Mouse (Mus musculus) right cerebral cortex, postnatal 25 days (tissue): ENCODE results near the gene Ttc24.
A peak's percentile ranks its signal among the peaks of the same experiment; 100 is the strongest.

Experiments used
- DNase-seq: peaks from one replicate; pipeline ENCODE4 v3.0.0; 2022

The Ttc24 gene

DNA sequence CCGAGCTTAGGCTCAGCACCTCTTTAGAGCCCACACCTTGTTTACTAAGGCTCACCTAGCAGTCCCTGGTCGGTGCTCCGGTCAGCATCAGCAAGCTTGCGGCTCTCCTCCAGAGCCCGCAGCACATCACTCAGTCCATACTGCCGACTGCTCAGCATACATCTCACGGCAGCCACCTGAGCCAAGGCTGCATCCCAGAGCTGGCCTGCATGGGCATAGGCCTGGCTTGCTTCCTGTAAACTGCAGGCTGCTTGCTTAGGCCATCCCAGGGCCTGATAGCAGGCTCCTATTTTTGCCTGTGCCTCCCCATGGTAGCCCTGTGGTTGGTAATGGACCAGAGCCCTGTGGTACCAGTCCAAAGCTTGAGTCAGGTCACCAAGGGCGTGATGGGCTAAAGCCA, 3.3 kb downstream of the Ttc24 start:
- no peak for DNase-seq

GRCm38 (mm10) chr3:88074351-88074750, 3.8 kb downstream of the Ttc24 start:
- no peak for DNase-seq

GRCm38 (mm10) chr3:88073631-88074030, 4.5 kb downstream of the Ttc24 start:
- no peak for DNase-seq

GRCm38 (mm10) chr3:88071783-88072182, 6.3 kb downstream of the Ttc24 start:
- DNase-seq, result peak; percentile 79

DNA sequence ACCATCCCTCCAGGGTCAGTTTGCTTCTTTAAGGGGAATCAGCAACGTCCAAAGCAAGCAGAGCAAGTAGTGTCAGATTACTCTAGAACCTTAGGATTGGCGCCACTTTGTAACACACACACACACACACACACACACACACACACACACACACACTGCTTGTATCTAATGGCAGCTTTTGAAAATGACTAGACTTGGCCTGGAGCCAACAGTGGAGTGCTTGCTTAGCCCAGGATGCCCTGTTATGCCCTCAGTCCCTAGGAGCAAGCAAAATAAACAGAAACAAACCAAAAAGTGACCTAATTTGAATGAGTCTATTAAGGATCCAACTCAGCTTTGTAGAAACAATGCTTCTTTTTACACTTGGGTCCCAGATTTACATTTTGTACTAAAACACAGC, 9.7 kb downstream of the Ttc24 start:
- DNase-seq, result no peak

DNA sequence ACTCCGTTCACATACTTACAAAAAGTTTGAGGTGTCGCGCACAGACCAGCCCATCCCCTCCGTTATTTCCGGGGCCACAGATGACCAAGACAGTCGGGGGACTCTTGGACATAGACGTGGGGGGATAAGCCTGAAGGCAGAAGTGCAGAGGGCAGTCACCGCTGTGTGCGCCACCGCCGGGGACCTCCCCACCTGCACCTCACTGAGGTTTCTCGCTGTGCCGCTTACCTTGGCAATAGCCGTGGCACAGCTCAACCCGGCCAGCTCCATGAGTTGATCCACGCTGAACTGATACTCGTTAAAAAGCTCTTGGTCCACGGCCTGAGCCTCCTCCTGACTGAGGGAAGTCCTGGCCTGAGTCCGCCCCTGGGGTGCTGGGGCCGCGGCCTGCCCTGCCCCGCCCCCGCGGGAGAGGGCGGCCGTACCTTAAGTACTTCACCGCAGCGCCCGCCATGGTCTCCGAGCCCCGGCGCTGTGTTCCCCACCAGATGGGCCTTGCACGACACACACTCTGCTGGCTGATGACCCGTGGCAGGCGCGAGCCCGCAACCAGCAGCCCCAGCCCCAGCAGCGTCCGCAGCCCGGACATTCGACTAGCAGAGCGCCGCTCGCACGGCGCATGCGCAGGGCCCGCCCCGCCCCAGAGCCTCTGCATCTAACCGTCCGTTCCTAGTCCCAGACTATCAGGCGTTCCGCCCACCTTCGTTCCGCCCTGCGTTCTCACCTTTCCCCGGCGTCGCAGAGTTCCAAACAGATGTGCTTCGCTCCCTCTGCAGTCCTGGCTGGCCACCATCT, 20.0 kb downstream of the Ttc24 start, which contains the start of gene Naxe:
TSS of gene Naxe (minus strand) at position 594 of the 795 bp plus-strand sequence.
- peak; percentile 84 for DNase-seq

DNA sequence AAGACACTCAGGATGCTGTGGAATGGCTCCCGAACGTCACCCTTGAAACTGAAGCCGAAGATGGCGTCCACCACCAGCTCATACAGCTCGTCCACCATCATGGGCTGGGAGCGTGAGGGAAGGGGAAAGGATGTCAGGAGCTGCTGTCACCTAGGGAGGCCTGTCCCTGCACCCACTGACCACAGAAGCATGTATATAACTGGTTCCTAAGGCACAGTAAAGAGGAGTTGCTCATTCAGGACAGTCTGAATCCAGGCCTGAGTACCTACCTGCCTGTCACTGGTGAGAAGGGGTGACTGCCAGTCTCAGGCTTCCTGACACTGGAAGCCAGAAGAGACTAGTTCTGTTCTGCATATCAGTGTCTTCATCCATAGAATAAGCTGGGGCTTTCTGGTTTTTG, 21.1 kb downstream of the Ttc24 start:
- no peak for DNase-seq

DNA sequence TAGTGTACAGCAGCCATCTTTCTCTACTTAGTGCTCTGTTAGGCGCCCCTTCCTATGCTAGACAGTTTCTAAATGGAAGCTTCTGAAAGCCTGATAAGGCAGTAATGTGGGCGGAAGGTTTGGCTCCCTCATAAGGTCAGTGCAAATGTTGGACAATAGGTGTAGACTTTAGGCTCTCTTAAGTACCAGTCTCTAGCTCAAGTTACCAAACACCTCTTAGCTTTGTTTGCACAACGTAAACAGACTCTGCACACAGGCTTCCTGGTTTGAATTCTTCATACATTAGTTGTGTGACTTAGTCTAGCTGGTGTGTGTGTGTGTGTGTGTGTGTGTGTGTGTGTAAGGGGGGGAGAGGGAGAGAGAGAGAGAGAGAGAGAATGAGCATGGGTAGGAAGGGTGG, 28.6 kb downstream of the Ttc24 start:
- no peak for DNase-seq

GRCm38 (mm10) chr3:88042661-88043421, 35.3 kb downstream of the Ttc24 start, which contains the start of gene Gpatch4:
Gpatch4 (plus strand) TSS chr3:88043108.
- peak; percentile 79 for DNase-seq

DNA sequence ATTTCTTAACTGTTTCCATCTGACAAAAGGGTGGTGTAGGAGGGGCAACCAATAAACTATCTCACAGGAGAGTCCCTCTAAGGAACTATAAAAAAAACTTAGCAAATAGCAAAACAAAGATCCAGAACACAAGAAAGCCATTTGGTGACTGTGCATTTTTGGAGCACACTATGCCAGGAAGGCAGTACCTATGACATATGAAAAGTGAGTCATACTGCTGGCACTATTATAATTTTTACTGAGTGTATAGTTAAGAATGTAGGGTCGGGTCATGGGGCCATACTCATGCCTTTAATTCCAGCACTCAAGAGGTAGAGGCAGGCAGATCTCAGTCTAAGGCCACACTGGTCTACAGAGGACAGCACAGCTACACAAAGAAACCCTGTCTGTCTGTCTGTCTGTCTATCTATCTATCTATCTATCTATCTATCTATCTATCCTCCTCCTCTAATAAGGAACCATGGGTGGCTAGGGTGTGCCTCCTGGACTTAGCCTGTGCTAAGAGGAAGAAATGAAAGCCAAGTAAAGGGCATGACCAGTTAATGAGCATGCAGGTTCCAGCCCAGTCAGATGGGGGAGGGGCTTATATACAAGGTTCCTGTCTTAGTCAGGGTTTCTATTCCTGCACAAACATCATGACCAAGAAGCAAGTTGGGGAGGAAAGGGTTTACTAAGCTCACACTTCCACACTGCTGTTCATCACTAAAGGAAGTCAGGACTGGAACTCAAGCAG, 42.4 kb downstream of the Ttc24 start:
- DNase-seq, result no peak

- DNase-seq, result no peak
These were observed 44.6 kb downstream of the Ttc24 start for GRCm38 (mm10) chr3:88033506-88033905.

DNA sequence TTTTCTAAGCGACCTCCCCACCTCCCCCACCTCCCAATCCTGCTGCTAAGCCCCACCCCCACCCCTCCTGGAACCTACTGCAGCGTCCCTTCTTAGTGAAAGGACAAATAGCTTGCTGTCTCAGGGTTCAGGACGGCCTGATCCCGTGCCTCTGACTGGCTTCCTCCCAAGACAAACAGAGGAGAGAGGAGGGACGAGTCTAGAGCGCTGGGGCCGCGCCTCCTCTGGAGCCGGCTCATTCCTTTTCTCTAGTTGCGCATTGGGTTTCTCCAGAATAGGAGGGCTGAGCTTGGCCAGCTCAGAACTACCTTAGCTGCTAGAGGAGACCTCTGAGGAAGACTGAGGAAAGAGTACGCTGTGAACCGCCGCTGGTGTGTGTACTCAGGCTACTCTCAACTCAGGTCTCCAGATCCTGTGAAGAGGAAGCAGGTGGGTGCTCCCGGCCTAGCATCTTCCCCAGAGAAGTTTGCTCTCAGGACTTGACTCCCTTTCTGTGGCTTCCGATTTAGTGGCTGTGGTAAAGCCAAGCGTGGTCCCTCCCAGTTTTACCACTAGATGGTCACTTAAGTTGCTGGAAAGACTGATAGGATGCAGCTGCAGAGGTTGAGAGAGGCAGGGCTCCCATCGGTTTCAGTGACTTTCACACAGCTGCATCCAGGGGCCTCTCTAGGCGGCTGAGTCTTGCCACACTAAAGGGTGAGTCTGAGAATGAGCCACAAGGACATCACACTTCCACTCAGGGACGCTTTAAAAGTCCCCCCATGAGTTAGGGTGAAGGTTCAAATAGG, 47.3 kb downstream of the Ttc24 start:
- no peak for DNase-seq

DNA sequence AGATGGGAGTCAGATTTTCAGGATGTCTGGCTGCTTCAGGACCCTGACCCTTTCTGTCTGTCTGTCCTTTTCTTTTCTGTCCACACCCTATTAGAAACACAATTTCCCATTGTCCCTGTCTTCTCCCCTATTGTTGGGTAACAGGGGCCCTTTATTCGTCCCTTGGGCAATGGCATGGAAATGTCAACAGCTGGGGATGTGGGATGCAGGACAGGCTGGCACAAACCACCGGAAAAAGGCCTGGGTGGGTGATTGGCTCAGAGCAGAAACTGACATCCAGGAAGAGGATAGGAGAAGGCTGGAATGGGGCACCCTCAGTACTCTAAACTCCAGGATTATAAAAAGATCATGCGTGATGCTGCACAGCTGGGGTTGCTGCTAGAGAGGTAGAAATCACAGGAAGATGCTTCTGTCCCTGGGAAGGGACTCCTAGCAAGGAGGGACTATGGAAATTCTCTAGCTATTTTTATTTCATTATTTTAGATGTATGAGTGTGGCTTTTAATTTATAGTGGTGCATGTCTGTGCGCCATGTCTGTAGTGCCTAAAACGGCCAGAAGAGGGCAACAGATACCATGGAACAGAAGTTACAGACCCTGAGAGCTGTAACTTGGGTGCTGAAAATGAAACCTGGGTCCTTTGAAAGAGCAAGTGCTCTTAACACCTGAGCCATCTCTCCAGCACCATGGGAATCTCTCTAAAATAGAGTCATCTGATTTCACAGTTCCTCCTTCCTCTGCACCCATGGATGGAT, 50.5 kb downstream of the Ttc24 start, which contains the start of gene Hapln2:
TSS of gene Hapln2 (minus strand) at position 150 of the 753 bp plus-strand sequence.
- DNase-seq, result no peak

DNA sequence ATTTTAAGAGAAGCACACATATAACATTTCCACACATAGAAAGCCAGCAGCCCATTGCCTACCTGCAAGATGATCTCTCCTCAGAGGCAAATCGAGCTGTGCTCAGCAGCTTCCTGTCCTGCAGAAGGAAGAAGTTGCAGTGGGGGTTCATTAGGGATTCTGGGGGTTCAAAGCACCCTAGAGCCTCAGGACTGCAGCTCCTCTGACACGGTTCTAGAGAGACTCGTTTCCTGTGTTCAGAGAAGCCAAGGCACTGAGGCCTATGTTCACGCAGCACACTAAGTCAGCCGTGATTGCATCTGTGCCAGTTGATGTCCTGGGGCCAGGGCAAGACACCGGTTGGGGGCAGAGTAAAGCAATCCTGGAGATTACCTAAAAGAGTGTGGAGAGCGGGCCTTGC, 51.3 kb downstream of the Ttc24 start:
- DNase-seq, result no peak

DNA sequence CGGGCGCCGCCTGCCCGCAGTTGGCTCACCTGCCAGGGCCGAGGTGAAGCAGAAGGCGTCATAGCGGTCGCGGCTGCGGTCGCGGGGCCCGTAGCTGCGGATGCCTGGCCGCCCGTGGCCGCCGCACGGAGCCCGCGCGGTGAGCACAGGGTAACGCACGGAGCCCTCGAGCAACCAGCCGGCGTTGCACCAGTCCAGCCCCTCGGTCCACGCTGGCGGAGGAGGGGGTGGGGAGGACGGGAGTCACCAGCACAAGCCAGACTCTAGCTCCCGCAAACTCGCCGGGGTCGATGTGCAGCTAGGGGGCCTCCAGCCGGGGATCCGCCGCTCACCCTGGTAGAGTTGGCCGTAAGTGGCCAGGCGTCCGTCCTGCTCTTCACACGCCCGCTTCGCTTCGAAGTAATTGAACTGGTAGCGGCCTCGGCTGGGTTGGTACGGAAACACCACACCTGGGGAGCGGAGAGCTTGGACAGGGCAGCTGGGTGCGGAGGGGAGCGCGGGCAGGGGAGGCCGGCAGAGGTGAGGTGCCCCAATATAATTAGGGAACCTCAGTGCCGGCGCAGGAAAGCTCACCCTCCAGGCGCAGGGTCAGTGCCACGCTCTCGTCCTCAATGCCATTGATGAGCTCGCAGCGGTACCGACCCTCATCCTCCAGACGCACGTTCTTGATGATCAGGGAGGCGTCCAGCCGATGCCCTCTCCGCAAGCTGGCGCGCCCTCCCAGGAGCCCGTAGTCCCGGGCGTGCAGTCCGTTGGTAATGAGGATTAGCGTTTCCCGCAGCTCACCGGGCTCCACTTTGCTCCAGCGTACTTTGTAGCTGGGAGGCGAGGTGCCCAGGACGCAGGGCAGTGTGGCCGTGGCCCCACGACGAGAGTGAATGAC, 54.7 kb downstream of the Ttc24 start:
- DNase-seq, result peak; percentile 19

- peak; percentile 65 for DNase-seq
These were observed 55.5 kb downstream of the Ttc24 start for GRCm38 (mm10) chr3:88022322-88023191.
